Mouse (Mus musculus) cerebellum, postnatal 14 days (tissue): ENCODE measurements around the gene Ngrn.

Source experiments
- DNase-seq, 2 experiments: peaks; one replicate each; pipeline ENCODE4 v3.0.0; 2021; ENCODE audit warnings: mixed read lengths in 2 of 2

Gene Ngrn

DNA sequence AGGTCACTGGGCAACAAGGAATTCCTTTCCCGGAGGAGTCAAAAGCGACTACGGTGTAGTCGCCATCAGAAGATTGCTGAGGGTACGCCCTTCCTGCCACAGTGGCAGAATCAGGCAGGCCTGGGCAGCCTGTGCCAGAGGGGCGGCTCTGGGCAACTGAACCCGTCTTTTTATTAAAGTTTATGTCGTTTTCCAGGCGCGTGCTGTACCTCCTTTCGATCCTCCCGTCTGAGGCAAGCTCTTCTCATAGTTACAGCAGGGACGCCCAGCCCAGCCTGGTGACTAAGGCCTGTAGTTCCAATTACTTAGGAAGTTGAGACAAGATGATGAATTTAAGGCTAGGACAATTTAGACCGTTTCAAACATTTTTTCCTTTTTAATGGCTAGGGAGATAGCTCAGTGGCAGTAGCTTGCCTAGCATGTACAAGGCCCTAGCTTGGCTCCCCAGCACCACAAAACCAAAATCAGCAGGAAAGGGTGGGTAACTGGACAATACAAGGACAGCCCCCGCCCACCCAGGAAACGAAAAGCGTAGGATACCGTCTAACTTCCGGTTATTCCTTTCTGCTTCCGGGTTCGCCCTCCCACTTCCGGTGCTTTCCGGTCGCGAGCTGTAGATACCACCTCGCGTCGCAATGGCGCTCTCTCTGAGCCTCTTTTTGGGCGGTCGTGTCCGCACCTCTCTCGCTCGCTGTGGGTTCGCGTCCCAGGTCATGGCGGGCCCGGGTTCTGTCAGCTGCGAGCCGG is at the start of gene Ngrn:
Gene Ngrn (plus strand): TSS at position 591 of the 747 bp plus-strand sequence.
- DNase-seq: peak; percentile 88 to 90

DNA sequence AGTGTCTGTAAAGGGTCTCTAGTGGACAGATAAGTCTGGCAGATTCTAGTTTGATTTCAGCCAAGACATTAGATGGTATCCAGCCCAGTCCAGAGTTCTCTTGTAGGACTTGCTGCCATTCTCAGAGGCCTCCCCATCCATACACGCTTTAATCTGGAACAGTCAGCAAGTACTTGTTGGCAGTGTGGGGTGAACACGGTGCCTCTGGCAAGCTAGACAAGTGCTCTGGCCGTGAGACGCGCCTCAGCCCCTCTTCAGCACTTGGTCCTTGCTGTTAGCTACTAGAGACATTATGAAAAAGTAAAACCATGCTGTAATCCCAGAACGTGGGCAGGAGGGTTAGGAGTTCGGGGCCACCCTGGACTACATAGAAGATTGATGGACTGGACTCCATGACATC is 47.4 kb upstream of the Ngrn start:
- no peak for DNase-seq

DNA sequence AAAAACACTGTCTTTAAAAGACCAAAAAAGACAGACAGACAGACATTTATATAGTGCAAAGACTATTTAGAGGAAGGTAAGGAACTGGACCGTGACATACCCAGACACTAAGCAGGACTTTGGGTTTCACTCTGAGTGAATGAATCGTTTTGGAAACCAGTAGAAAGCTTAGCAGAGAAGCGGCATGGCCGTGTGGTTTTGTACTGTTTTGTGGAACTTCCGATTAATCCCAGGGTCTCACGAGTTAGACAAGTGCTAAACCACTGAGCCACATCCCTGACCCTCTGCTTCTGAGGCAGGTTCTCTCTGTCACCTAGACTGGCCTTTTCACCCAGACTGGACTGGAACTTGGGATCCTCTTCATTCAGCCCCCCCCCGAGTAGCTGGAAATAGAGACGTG is 46.6 kb upstream of the Ngrn start:
- DNase-seq: no peak

DNA sequence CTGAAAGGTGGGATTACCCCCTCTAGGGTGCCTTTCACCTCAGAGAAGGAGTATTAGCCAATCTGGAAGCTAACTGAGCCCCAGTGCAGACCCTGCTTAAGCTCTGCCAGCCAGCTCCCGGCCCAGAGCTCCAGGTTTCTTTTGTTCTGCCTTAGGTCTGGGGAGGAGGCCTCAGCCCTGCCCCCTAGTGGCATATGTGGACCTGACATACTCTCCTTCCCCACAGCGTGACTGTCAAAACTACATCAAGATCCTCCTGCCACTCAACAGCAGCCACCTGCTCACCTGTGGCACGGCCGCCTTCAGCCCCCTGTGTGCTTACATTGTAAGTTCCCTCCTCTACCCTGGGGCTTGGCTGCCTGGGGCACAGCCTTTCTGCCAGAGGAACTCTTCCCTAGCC is 45.6 kb upstream of the Ngrn start:
- DNase-seq: peak; percentile 90 to 92

DNA sequence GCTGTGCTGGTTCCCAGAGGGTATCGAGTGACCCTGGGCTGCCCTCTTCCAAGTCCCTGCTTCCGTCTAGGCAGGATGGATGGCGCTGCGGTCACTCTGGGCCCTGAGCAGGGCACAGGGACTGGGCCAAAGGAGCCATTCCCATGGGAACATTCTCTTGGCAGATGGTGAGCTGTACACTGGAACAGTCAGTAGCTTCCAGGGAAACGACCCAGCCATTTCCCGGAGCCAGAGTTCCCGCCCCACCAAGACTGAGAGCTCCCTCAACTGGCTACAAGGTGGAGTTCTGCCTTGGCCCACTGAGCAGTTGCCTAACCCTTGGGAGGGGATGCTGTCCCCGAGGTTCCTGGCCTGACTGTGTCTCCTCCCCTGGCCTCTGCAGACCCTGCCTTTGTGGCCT is 44.4 kb upstream of the Ngrn start:
- peak; percentile 61 to 64 for DNase-seq

DNA sequence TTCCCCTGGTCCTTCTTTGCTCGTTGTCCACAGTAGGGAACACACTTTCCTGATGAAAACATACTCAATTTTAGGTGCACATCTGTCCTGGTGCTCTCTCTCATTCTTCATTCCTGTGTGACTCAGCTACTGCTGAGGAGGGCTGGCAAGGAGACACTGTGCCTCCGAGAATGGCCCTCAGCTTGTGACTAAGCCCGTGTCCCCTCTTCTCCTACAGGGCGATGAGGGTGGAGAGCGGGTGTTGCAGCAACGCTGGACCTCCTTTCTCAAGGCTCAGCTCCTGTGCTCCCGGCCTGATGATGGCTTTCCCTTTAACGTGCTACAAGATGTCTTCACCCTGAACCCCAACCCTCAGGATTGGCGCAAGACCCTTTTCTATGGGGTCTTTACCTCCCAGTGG is 42.3 kb upstream of the Ngrn start:
- no peak for DNase-seq

DNA sequence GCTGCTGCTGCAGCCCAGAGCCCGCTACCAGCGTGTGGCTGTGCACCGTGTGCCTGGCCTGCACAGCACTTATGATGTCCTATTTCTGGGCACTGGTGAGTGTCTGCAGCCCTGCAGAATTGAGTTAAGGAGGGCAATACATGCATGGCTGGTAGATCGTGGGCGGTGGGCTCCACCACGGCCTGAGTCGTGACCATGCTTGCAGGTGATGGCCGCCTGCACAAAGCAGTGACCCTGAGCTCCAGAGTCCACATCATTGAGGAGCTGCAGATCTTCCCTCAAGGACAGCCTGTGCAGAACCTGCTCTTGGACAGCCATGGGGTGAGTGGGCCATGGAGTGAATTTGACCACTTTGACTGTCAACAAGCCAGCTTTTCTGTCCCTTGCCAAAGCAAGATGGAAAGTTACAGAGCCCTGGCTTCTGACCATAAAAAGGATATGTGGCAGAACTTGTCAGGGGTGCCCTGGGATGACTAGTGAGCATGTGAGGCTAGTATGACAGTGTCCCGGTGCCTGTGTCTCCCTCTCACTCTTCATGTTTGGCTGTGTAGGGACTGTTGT is 40.7 kb upstream of the Ngrn start:
- no peak for DNase-seq

DNA sequence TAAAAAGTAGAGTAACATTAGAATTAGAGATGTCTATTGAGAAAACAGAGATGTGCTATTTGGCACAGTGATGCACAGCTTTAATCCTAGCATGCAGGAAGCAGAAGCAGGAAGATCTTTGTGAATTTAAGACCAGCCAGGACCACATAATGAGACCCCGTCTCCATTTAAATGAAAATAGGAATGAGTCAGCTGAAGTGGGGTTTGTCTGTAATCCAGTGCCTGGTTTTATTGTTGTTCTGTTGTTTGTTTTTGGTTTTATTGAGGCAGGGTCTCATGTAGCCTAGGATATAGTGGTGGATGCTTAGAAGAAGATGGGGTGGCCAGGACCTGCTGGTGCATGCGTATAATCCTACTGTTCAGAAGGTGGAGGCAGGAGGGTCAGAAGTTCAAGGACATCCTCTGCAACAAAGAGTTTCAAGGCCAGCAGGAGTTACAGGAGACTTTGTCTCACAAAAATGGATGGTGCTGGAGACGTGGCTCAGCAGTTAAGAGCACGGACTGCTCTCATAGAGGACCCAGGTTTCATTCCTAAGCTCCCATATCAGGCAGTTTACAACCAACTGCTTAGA is 39.8 kb upstream of the Ngrn start:
- no peak for DNase-seq

DNA sequence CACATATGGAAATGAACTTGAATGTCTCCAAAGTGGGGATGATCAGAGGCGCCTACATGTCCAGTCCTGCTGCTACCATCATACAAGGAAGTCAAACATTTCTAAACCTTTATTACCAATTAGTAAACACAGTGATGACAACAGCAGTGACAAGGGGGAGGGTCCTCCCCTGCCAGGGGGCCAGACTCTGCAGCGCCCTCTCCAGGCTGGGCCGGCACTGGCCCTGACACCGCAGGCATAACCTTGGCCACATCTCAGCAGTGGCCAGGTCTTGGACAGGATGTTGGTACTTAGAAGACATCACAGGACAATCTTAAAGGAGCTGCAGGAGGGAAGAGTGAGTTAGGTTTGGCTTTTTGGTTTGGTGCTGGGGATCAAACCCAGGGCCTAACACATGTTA is 34.0 kb upstream of the Ngrn start:
- DNase-seq: no peak

DNA sequence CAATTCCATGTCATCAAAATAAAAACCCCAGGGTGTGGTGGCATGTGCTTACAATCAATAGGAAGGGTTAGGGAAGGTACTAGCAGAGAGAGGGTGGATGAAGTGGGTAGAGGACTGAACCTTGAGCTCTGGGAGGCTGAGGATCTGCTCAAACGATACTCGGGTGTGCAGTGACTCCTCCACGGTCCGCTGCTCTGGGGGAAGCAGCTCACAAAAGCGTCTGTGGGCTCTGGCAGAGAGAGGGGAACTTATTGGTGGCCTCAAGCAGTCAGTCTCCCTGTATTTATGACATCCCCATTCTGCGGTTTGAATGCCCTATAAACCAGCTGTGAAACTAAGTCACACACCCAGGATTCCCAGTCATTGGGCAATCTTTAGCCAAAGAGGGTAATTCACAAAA is 30.8 kb upstream of the Ngrn start:
- no peak for DNase-seq

DNA sequence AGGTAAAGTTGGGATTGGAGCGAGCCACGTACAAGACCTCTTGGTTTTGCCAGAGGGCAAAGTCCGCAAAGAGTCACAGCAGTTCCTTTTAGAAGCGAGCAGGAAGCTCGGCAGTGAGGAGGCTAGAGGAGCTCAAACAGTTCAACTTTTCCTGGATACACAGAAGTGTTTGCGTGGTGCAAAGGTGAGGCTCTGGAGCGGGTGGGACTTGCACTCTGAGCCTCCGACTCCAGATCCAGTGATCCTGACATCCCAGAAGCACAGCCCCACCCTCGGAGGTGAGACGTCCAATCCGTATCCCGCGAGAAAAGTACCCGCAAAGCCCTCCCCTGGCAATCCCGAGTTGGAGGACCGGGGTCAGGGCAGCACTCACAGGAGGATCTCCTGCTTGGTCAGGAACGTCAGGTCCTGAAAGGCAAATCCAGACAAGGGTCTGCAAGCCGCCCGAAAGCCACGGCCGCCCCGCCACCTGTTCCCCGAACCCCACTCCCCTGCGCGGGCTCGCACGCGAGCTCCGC is 29.0 kb upstream of the Ngrn start:
- DNase-seq: no peak

DNA sequence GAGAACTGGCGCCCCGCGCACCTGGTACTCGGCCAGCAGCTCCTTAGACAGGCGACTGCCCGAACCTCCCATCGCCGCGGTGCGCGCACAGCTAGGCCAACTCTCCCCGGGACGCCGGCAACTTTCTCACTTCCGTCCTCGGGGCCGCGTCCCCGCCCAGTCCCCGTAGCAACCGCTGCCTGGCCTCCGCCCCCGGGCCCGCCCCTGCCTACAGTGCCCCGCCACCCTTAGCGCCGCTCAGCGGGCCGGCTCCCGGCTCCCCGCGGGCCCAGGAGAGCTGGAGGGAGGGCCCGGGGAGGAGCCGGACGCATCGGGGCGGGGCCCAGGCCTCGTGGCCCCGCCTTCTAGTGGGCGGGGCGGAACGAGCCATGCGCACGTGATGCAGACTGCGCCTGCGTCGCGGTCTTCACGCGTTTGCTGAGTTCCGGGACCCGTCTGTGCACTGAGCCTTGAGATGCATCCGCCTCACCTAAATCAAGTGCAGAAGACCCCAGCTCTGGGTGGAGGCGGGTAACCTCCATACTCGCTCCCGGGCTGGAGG is 28.5 kb upstream of the Ngrn start, which contains the start of the genes Cib1 and Gdpgp1:
Gene Cib1 (minus strand): TSS at position 325 of the 541 bp plus-strand sequence.
Gene Gdpgp1 (plus strand): TSS at position 377 of the 541 bp plus-strand sequence.
- DNase-seq: peak; percentile 92 to 95

DNA sequence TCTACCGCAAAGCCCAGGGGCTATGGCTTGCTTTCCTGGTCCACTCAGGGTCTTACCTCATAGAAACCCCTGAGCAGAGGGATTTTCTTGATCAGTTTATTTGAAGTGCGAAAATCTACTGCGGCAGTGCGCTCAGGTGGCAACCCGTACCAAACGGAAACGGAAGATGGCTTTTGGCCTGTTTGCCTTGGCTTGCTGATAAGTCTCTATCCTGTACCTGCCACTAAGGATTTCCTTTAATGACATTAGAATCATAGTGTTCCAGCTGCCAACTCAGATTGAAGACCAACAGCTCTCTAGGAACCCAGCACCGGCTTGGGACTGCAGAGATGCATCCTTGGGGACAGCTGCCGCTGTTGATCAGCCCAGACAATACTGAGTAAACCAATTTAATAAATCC is 27.2 kb upstream of the Ngrn start:
- no peak for DNase-seq

DNA sequence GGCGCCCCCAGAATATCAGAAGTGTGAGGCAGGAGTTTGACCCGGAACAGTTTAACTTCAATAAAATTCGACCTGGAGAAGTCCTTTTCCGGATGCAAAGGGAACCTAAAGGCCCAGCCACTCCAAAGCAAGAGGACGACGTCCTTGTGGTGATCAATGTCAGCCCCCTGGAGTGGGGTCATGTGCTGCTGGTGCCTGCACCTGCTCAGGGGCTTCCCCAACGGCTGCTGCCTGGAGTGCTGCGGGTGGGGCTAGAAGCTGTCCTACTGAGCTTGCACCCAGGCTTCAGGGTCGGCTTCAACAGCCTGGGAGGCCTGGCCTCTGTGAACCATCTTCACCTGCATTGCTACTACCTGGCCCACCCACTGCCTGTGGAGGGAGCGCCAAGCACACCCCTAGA is 22.5 kb upstream of the Ngrn start:
- DNase-seq: no peak

DNA sequence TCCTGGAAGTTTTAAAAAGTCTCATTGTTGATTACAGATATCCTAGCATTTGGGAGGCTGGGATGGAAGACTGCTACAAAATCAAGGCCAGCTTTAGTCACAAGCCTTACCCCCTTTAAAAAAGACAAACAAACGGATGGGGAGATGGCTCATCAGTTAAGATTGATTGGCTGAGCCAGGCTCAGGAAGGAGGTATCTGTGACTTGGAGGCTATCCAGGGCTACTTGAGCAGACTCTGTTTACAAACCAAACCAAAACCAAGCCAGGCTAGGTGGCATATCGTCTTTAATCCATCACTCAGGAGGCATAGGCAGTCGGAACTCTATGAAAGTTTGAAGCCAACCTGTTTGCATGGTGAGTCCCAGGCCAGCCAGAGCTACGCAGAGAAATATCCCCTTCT is 19.4 kb upstream of the Ngrn start:
- DNase-seq: no peak

DNA sequence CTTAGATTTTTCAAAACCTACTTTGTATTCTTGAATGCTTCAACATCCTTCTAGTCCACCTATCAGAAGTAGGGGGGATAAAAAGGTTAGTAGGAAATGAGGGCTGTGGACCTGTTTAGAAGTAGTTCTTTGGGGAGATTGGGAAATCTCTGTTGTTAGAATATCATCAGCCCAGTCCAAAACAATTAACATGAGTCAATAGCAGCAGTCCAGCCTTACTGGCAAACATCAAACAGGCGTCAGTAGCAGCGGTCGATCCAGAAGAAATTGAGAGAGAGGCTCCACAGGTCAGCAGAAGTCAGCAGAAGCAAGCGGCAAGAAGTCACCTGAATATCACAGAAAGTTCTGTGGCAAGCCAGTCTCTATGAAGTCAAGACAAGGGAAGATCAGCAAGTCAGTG is 16.2 kb upstream of the Ngrn start:
- DNase-seq: no peak

DNA sequence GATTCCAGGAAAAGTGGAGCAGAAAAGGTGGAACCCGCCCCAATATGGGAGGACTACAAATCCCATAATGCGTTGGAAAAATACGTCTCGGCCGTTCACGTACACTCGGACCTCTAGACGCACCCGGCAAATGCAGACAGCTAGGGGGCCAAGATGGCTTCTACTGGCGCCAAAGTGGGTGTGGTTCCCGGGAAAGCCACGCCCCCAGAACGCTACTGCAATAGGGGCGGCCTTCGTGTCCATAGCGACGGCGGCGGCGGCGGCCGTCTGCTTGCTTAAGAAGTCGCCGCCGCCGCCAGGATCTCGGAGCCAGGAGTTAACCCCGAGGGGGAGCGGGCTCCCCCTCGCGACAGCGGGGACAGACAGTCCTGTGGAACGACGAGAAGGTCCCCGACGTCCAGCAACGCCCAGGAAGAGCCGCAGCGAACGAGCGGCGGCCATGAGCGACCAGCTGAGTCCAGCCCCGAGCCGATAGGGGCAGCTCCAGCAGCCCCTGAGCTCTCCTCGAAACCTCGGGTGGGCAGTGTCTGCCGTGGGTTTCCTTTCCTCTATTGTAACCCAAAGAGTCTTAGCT is 14.8 kb upstream of the Ngrn start, which contains the start of gene Ttll13:
Gene Ttll13 (plus strand): TSS at position 229 of the 574 bp plus-strand sequence.
- peak; percentile 98 for DNase-seq

DNA sequence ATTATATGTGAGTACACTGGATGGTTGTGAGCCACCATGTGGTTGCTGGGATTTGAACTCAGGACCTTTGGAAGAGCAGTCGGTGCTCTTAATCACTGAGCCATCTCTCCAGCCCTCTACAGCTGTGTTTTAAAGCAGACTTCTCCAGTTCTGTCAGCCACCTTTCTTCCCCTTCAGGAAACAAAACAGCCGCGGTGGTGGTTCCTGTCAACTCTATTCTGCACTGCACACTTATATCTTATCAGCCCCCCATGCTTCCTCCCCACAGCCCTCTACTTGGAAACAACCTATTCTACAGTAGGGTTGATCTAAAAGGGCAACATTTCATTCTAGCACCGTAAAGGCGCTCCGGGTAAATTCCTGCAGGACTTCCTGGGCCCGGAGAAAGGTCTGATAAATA is 14.2 kb upstream of the Ngrn start:
- DNase-seq: no peak

DNA sequence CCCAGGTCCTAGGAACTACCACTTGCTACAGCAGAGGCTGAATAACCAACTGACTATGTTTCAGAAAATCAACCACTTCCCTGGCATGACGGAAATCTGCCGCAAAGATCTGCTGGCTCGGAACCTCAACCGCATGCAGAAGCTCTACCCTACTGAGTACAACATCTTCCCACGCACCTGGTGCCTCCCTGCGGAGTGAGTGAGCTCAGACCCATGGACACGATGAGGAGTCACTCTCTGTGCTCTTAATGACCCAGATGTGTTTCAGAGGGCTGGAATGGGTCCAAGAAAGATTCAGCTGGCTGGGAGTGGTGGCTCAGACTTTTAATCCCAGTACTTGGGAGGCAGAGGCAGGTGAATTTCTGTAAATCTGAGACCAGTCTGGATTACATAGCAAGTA is 8.6 kb upstream of the Ngrn start:
- DNase-seq: no peak

DNA sequence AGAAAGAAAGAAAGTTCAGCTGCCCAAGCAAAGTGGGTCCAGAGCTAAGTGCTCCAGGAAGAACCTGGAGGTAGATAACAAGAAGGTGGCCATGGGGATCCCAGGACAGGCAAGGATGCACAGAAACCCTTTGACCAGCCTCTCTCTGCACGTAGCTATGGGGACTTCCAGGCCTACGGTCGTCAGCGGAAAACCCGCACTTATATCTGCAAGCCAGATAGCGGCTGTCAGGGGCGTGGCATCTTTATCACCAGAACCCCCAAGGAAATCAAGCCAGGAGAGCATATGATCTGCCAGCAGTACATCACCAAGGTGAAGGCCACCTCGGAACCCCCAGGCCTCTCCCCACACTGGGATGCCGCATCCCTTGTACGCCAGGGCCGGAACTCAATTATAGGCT is 8.1 kb upstream of the Ngrn start:
- DNase-seq: no peak

DNA sequence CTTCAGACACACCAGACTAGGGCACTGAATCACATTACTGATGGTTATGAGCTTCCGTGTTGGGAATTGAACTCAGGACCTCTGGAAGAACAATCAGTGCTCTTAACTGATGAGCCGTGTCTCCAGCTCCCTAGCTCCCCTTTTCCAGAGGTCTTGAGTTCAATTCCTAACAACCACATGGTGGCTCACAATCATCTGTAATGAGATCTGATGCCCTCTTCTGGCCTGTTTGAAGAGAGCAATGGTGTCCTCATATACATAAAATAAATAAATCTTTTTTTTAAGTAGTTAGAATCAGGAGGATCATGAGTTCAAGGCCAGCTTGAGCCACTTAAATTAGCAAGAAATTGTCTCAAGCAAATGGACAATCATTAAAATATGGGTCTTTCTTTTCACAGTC is 5.0 kb upstream of the Ngrn start:
- DNase-seq: no peak

DNA sequence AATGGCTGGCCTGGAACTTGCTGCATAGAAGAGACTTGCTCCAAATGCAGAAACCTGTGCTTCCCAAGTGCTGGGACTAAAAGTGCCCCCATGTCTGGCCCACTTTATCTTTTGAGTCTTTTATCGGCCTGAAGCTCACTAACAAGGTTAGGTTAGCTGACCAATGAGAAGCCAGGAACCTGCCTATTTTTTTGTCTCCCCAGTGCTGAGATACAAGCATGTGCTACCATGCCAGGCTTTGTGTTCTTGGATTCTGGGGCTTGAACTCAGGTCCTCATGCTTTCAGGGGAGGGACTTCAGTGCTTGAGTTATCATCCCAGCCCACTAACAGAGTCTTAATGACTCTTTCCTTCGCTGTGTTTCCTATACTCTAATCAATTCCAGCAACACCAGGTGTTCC is 3.3 kb upstream of the Ngrn start:
- DNase-seq: no peak

DNA sequence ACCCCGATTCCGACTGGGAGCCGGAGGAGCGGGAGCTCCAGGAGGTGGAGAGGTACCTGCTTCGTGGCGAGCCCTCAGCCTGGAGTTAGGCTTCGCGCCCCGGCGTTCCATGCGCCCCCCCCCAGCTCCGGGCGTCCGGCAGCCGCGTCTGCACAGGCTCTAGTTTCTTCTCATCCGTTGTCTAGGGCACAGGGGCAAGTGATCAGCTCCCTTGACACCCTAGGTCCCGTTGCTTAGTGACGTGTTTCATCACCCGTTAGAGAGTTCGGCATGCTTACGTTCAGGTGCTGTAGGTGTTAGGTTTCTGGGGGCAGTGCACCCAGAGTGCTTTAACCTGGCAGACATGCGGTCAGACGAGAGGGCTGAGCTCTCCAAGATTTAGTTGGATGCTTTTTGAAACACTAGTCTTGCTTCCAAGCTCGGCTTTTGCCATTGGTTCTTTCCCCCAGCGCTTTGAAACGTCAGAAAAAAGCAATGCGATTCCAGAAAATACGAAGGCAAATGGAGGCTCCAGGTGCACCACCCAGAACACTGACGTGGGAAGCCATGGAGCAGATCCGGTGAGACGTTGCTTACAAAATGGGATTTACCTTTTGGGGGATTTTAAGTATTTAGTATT is 466 bp downstream of the Ngrn start:
- peak in 1 of 2 experiments; percentile 23 for DNase-seq
